Mouse (Mus musculus): ENCODE results near the gene Sycn. TPM values are rescaled to one million over a fixed set of nuclear protein-coding genes. Genes with fewer than 3 reads are reported as not detected.

The Sycn gene
- polyA plus RNA-seq, 1 experiment, result not detected

GRCm38 (mm10) chr7:28562371-28562770 lies 21.7 kb downstream of the Sycn start:
- TF ChIP-seq CTCF (IDR thresholded peaks at IDR 0.05; ENCODE audit: borderline replicate concordance, extremely low read depth, insufficient read depth, insufficient read length), result no peak
- TF ChIP-seq POLR2A (IDR thresholded peaks at IDR 0.05; ENCODE audit: borderline replicate concordance, extremely low read depth, insufficient read depth, insufficient read length, poor library complexity, severe bottlenecking), result no peak
- DNase-seq (ENCODE audit: low read depth), result no peak

GRCm38 (mm10) chr7:28562951-28563350 lies 22.3 kb downstream of the Sycn start:
- no peak for DNase-seq (ENCODE audit: low read depth)
- TF ChIP-seq POLR2A (IDR thresholded peaks at IDR 0.05; ENCODE audit: borderline replicate concordance, extremely low read depth, insufficient read depth, insufficient read length, poor library complexity, severe bottlenecking) (no peak), CTCF (IDR thresholded peaks at IDR 0.05; ENCODE audit: borderline replicate concordance, extremely low read depth, insufficient read depth, insufficient read length) (no peak)

- DNase-seq (ENCODE audit: low read depth), result no peak
- TF ChIP-seq POLR2A (IDR thresholded peaks at IDR 0.05; ENCODE audit: borderline replicate concordance, extremely low read depth, insufficient read depth, insufficient read length, poor library complexity, severe bottlenecking) (no peak), CTCF (IDR thresholded peaks at IDR 0.05; ENCODE audit: borderline replicate concordance, extremely low read depth, insufficient read depth, insufficient read length) (no peak)
These were observed 24.7 kb downstream of the Sycn start for GRCm38 (mm10) chr7:28565407-28565806.

- TF ChIP-seq CTCF (IDR thresholded peaks at IDR 0.05; ENCODE audit: borderline replicate concordance, extremely low read depth, insufficient read depth, insufficient read length) (no peak), POLR2A (IDR thresholded peaks at IDR 0.05; ENCODE audit: borderline replicate concordance, extremely low read depth, insufficient read depth, insufficient read length, poor library complexity, severe bottlenecking) (no peak)
- DNase-seq (ENCODE audit: low read depth), result no peak
These were observed 26.9 kb downstream of the Sycn start for GRCm38 (mm10) chr7:28567539-28567938.

GRCm38 (mm10) chr7:28568253-28568652 lies 27.6 kb downstream of the Sycn start:
- peak; percentile 65 for DNase-seq (ENCODE audit: low read depth)
- no peak for TF ChIP-seq POLR2A (IDR thresholded peaks at IDR 0.05; ENCODE audit: borderline replicate concordance, extremely low read depth, insufficient read depth, insufficient read length, poor library complexity, severe bottlenecking)
- peak; percentile 75 for TF ChIP-seq CTCF (IDR thresholded peaks at IDR 0.05; ENCODE audit: borderline replicate concordance, extremely low read depth, insufficient read depth, insufficient read length)

GRCm38 (mm10) chr7:28570291-28570981 lies 29.8 kb downstream of the Sycn start:
- no peak for DNase-seq (ENCODE audit: low read depth)
- TF ChIP-seq POLR2A (IDR thresholded peaks at IDR 0.05; ENCODE audit: borderline replicate concordance, extremely low read depth, insufficient read depth, insufficient read length, poor library complexity, severe bottlenecking), result no peak
- TF ChIP-seq CTCF (IDR thresholded peaks at IDR 0.05; ENCODE audit: borderline replicate concordance, extremely low read depth, insufficient read depth, insufficient read length), result no peak

GRCm38 (mm10) chr7:28570982-28571682 lies 30.4 kb downstream of the Sycn start:
- peak; percentile 61 for DNase-seq (ENCODE audit: low read depth)
- TF ChIP-seq CTCF (IDR thresholded peaks at IDR 0.05; ENCODE audit: borderline replicate concordance, extremely low read depth, insufficient read depth, insufficient read length) (no peak), POLR2A (IDR thresholded peaks at IDR 0.05; ENCODE audit: borderline replicate concordance, extremely low read depth, insufficient read depth, insufficient read length, poor library complexity, severe bottlenecking) (no peak)

- no peak for DNase-seq (ENCODE audit: low read depth)
- TF ChIP-seq POLR2A (IDR thresholded peaks at IDR 0.05; ENCODE audit: borderline replicate concordance, extremely low read depth, insufficient read depth, insufficient read length, poor library complexity, severe bottlenecking), result no peak
- TF ChIP-seq CTCF (IDR thresholded peaks at IDR 0.05; ENCODE audit: borderline replicate concordance, extremely low read depth, insufficient read depth, insufficient read length), result no peak
These were observed 32.0 kb downstream of the Sycn start for GRCm38 (mm10) chr7:28572689-28573088.

GRCm38 (mm10) chr7:28573236-28573635 lies 32.6 kb downstream of the Sycn start:
- no peak for TF ChIP-seq POLR2A (IDR thresholded peaks at IDR 0.05; ENCODE audit: borderline replicate concordance, extremely low read depth, insufficient read depth, insufficient read length, poor library complexity, severe bottlenecking)
- TF ChIP-seq CTCF (IDR thresholded peaks at IDR 0.05; ENCODE audit: borderline replicate concordance, extremely low read depth, insufficient read depth, insufficient read length), result no peak
- DNase-seq (ENCODE audit: low read depth), result no peak

GRCm38 (mm10) chr7:28575597-28575996 lies 34.9 kb downstream of the Sycn start:
- TF ChIP-seq POLR2A (IDR thresholded peaks at IDR 0.05; ENCODE audit: borderline replicate concordance, extremely low read depth, insufficient read depth, insufficient read length, poor library complexity, severe bottlenecking), result no peak
- no peak for TF ChIP-seq CTCF (IDR thresholded peaks at IDR 0.05; ENCODE audit: borderline replicate concordance, extremely low read depth, insufficient read depth, insufficient read length)
- DNase-seq (ENCODE audit: low read depth), result no peak

GRCm38 (mm10) chr7:28576271-28576914 lies 35.7 kb downstream of the Sycn start:
- peak; percentile 64 for DNase-seq (ENCODE audit: low read depth)
- TF ChIP-seq POLR2A (IDR thresholded peaks at IDR 0.05; ENCODE audit: borderline replicate concordance, extremely low read depth, insufficient read depth, insufficient read length, poor library complexity, severe bottlenecking), result no peak
- no peak for TF ChIP-seq CTCF (IDR thresholded peaks at IDR 0.05; ENCODE audit: borderline replicate concordance, extremely low read depth, insufficient read depth, insufficient read length)

Measured in brain, embryonic 14.5 days (tissue).